Mouse (Mus musculus): ENCODE results near the gene Cep78. TPM values are rescaled to one million over a fixed set of nuclear protein-coding genes. Genes with fewer than 3 reads are reported as not detected.
"Not testable (repeated sequence)": the region's sequence is repeated elsewhere in the genome, so short reads cannot be mapped to it uniquely, and the experiment has no call there.

Gene Cep78
- polyA plus RNA-seq (2012; rRNA removed): 7.1 and 8.4 TPM in 2 replicates

- DNase-seq (ENCODE audit: low spot score): peak; percentile 84
Observed at GRCm38 (mm10) chr19:15984449-15985171, at the start of gene Cep78. Cep78 (minus strand) TSS chr19:15984989.

- no peak for DNase-seq (ENCODE audit: low spot score)
Observed at GRCm38 (mm10) chr19:16031276-16031675, 46.5 kb upstream of the Cep78 start.

- not testable (repeated sequence) for DNase-seq (ENCODE audit: low spot score)
Observed at GRCm38 (mm10) chr19:16029253-16029771, 44.5 kb upstream of the Cep78 start.

- no peak for DNase-seq (ENCODE audit: low spot score)
Observed at GRCm38 (mm10) chr19:16028746-16029252, 44.0 kb upstream of the Cep78 start.

- DNase-seq (ENCODE audit: low spot score): no peak
Observed at GRCm38 (mm10) chr19:16027876-16028670, 43.3 kb upstream of the Cep78 start.

- no peak for DNase-seq (ENCODE audit: low spot score)
Observed at GRCm38 (mm10) chr19:16026276-16026675, 41.5 kb upstream of the Cep78 start.

GRCm38 (mm10) chr19:16022178-16022577 is 37.4 kb upstream of the Cep78 start:
- DNase-seq (ENCODE audit: low spot score): no peak

- no peak for DNase-seq (ENCODE audit: low spot score)
Observed at GRCm38 (mm10) chr19:16016171-16016570, 31.4 kb upstream of the Cep78 start.

GRCm38 (mm10) chr19:16015191-16015968 is 30.6 kb upstream of the Cep78 start:
- no peak for DNase-seq (ENCODE audit: low spot score)

- no peak for DNase-seq (ENCODE audit: low spot score)
Observed at GRCm38 (mm10) chr19:16009746-16010337, 25.1 kb upstream of the Cep78 start.

- no peak for DNase-seq (ENCODE audit: low spot score)
Observed at GRCm38 (mm10) chr19:16009111-16009510, 24.3 kb upstream of the Cep78 start.

GRCm38 (mm10) chr19:16007131-16007530 is 22.3 kb upstream of the Cep78 start:
- no peak for DNase-seq (ENCODE audit: low spot score)

GRCm38 (mm10) chr19:15998157-15998556 is 13.4 kb upstream of the Cep78 start:
- DNase-seq (ENCODE audit: low spot score): no peak

GRCm38 (mm10) chr19:15996901-15997564 is 12.2 kb upstream of the Cep78 start:
- DNase-seq (ENCODE audit: low spot score): no peak

- DNase-seq (ENCODE audit: low spot score): no peak
Observed at GRCm38 (mm10) chr19:15990102-15990501, 5.3 kb upstream of the Cep78 start.

- DNase-seq (ENCODE audit: low spot score): no peak
Observed at GRCm38 (mm10) chr19:15985172-15985713, 454 bp upstream of the Cep78 start.

GRCm38 (mm10) chr19:15983739-15984344 is 947 bp downstream of the Cep78 start:
- no peak for DNase-seq (ENCODE audit: low spot score)

- no peak for DNase-seq (ENCODE audit: low spot score)
Observed at GRCm38 (mm10) chr19:15982926-15983738, 1.7 kb downstream of the Cep78 start.

GRCm38 (mm10) chr19:15981861-15982260 is 2.9 kb downstream of the Cep78 start:
- no peak for DNase-seq (ENCODE audit: low spot score)
